ENCODE assay signal across 24 mouse cellular contexts in genomic region chr15:25392525-25393099, GRCm38 (mm10). TPM values are rescaled to one million over a fixed set of nuclear protein-coding genes. Genes with fewer than 3 reads are reported as not detected.
DNase-seq lines count a peak whose midpoint lies in the region; ATAC-seq lines count a peak whose summit lies in the region.
"Had no signal": no experiment of that assay in that cellular context is flagged by ENCODE, and none has a peak within 500 bp of the region (broad histone marks: within the 10 kb centered on the region; RNA-seq: fewer than 3 reads in every experiment).

No protein-coding gene starts in this region.

- peaks cover 39% of the 10 kb centered on the region for H3K36me3 ChIP-seq in forebrain, embryonic 13.5 days (ENCODE audit: poor library complexity, severe bottlenecking)
- peaks cover 30% of the 10 kb centered on the region for H3K36me3 ChIP-seq in forebrain, embryonic 14.5 days (ENCODE audit: control insufficient read depth, insufficient read depth, low read length)
- peaks cover 40% of the 10 kb centered on the region for H3K36me3 ChIP-seq in midbrain, embryonic 12.5 days
- peaks cover 98% of the 10 kb centered on the region for H3K36me3 ChIP-seq in midbrain, embryonic 10.5 days
- H3K36me3 ChIP-seq in splenic B cell, adult 2 months (ENCODE audit: control insufficient read depth, insufficient read depth, low read length, poor library complexity, severe bottlenecking) = no peaks in the 10 kb centered on the region
- H3K36me3 ChIP-seq: embryonic facial prominence, embryonic 15.5 days; G1E; liver, embryonic 12.5 days had no signal

- H3K9ac ChIP-seq in forebrain, embryonic 13.5 days = no peak overlapping the region
- H3K9ac ChIP-seq in forebrain, embryonic 14.5 days (ENCODE audit: low read length) = no peak overlapping the region
- no peak overlapping the region for H3K9ac ChIP-seq in midbrain, embryonic 12.5 days (replicated peaks)
- H3K9ac ChIP-seq: embryonic facial prominence, embryonic 15.5 days; hindbrain, embryonic 12.5 days; kidney, embryonic 15.5 days; limb, embryonic 12.5 days; liver, embryonic 12.5 days had no signal

- H3K27ac ChIP-seq in forebrain, embryonic 13.5 days = peak overlapping the region; percentile 3; the same call in 1 of the 2 replicates
- no peak overlapping the region for H3K27ac ChIP-seq in forebrain, embryonic 14.5 days (ENCODE audit: low read depth, low read length)
- H3K27ac ChIP-seq in midbrain, embryonic 12.5 days (replicated peaks) = 0 out of 2 replicates have a peak overlapping the region, but pooled peaks have one; percentile 25
- H3K27ac ChIP-seq in midbrain, embryonic 10.5 days (replicated peaks) = no peak overlapping the region
- H3K27ac ChIP-seq: embryonic facial prominence, embryonic 15.5 days; hindbrain, embryonic 12.5 days; kidney, embryonic 15.5 days; limb, embryonic 12.5 days; liver, embryonic 12.5 days had no signal

- peaks cover 57% of the 10 kb centered on the region for H3K4me1 ChIP-seq in forebrain, embryonic 13.5 days
- H3K4me1 ChIP-seq in forebrain, embryonic 14.5 days (ENCODE audit: control insufficient read depth, insufficient read depth, low read length) = peaks cover 10% of the 10 kb centered on the region
- peaks cover 11% of the 10 kb centered on the region; the same call in 1 of the 2 replicates for H3K4me1 ChIP-seq in midbrain, embryonic 12.5 days
- no peaks in the 10 kb centered on the region for H3K4me1 ChIP-seq in midbrain, embryonic 10.5 days
- H3K4me1 ChIP-seq: embryonic facial prominence, embryonic 15.5 days had no signal

- no peak for DNase-seq in forebrain, embryonic 14.5 days (ENCODE audit: low spot score)
- DNase-seq in midbrain, embryonic 10.5 days (ENCODE audit: low spot score) = no peak
- DNase-seq in splenic B cell, adult 2 months (ENCODE audit: low read depth, low spot score) = peak; percentile 38
- no peak for DNase-seq in adrenal gland, postnatal 25 days
- DNase-seq in adipocyte (ENCODE audit: low spot score) = no peak
- DNase-seq: adrenal gland, postnatal 10 days; cerebellum, adult 8-10 months; gastrocnemius, postnatal 10 days; heart, postnatal 10 days; kidney, adult 11 months; kidney, postnatal 4 days; lung, adult 2 months; lung, postnatal 14 days had no signal

- no peak overlapping the region for H3K4me2 ChIP-seq in forebrain, embryonic 13.5 days
- H3K4me2 ChIP-seq in forebrain, embryonic 14.5 days (ENCODE audit: low read length) = no peak overlapping the region
- H3K4me2 ChIP-seq in midbrain, embryonic 12.5 days (replicated peaks) = no peak overlapping the region
- H3K4me2 ChIP-seq: embryonic facial prominence, embryonic 15.5 days; heart, embryonic 11.5 days; hindbrain, embryonic 12.5 days; kidney, embryonic 15.5 days; limb, embryonic 12.5 days; liver, embryonic 12.5 days had no signal

- 81% methylated on average over 4 of the region's 4 CpGs for WGBS in forebrain, embryonic 13.5 days
- 77% methylated on average over 4 of the region's 4 CpGs for WGBS in forebrain, embryonic 14.5 days
- WGBS in midbrain, embryonic 12.5 days = 77% methylated on average over 4 of the region's 4 CpGs
- 91% methylated on average over 4 of the region's 4 CpGs for WGBS in midbrain, embryonic 10.5 days

- no peak overlapping the region for H3K4me3 ChIP-seq in forebrain, embryonic 13.5 days
- no peak overlapping the region for H3K4me3 ChIP-seq in forebrain, embryonic 14.5 days (ENCODE audit: low read depth, low read length)
- H3K4me3 ChIP-seq in midbrain, embryonic 12.5 days = no peak overlapping the region
- H3K4me3 ChIP-seq in midbrain, embryonic 10.5 days = no peak overlapping the region
- H3K4me3 ChIP-seq: embryonic facial prominence, embryonic 15.5 days; hindbrain, embryonic 12.5 days; kidney, embryonic 15.5 days; limb, embryonic 12.5 days; liver, embryonic 12.5 days had no signal

- H3K27me3 ChIP-seq in forebrain, embryonic 13.5 days = no peaks in the 10 kb centered on the region
- H3K27me3 ChIP-seq in forebrain, embryonic 14.5 days (replicated peaks; ENCODE audit: control insufficient read depth, insufficient read depth, low read length) = no peaks in the 10 kb centered on the region
- no peaks in the 10 kb centered on the region for H3K27me3 ChIP-seq in midbrain, embryonic 12.5 days
- no peaks in the 10 kb centered on the region for H3K27me3 ChIP-seq in midbrain, embryonic 10.5 days (ENCODE audit: low read depth, poor library complexity, severe bottlenecking)
- H3K27me3 ChIP-seq in splenic B cell, adult 2 months (ENCODE audit: control insufficient read depth, insufficient read depth, low read length, poor library complexity, severe bottlenecking) = no peaks in the 10 kb centered on the region
- H3K27me3 ChIP-seq: embryonic facial prominence, embryonic 15.5 days; hindbrain, embryonic 12.5 days; kidney, embryonic 15.5 days; limb, embryonic 12.5 days; liver, embryonic 12.5 days; Patski had no signal

- no peaks in the 10 kb centered on the region for H3K9me3 ChIP-seq in forebrain, embryonic 13.5 days (replicated peaks)
- H3K9me3 ChIP-seq in forebrain, embryonic 14.5 days (replicated peaks; ENCODE audit: control insufficient read depth, low read length) = no peaks in the 10 kb centered on the region
- no peaks in the 10 kb centered on the region for H3K9me3 ChIP-seq in midbrain, embryonic 12.5 days
- no peaks in the 10 kb centered on the region for H3K9me3 ChIP-seq in midbrain, embryonic 10.5 days (replicated peaks)
- H3K9me3 ChIP-seq: embryonic facial prominence, embryonic 15.5 days; hindbrain, embryonic 12.5 days; kidney, embryonic 15.5 days; limb, embryonic 12.5 days; liver, embryonic 12.5 days had no signal

- no peak for ATAC-seq in forebrain, embryonic 13.5 days
- no peak; the same call in 1 of the 2 replicates for ATAC-seq in forebrain, embryonic 14.5 days
- no peak for ATAC-seq in midbrain, embryonic 12.5 days (ENCODE audit: low FRiP score, low read depth)
- peak; percentile 75 to 84 for ATAC-seq in hematopoietic stem cell, adult 5-6 weeks (replicated peaks in 1 of 2; ENCODE audit: insufficient read depth in 1 of 2, low FRiP score in 2 of 2, low TSS enrichment in 1 of 2, low read depth in 1 of 2, poor library complexity in 2 of 2, severe bottlenecking in 2 of 2)
- ATAC-seq: liver, embryonic 12.5 days had no signal

RNA-seq across cellular contexts. Expression of gene Basp1, which starts 21.0 kb away (rescaled TPM):
- 154 and 164 TPM in 2 replicates for polyA plus RNA-seq in forebrain, embryonic 13.5 days (2015; fragmentation: Nextera tagmentation; extraction: Ambion mirVana)
- polyA plus RNA-seq in forebrain, embryonic 14.5 days (2014; fragmentation: Nextera tagmentation; extraction: Ambion mirVana) = 154 and 164 TPM in 2 replicates
- polyA plus RNA-seq in midbrain, embryonic 12.5 days (2016; fragmentation: Nextera tagmentation; extraction: Ambion mirVana) = 256 and 292 TPM in 2 replicates
- polyA plus RNA-seq in midbrain, embryonic 10.5 days (2016; fragmentation: Nextera tagmentation; extraction: Ambion mirVana) = 37.6 and 53.3 TPM in 2 replicates
- 33.2 and 48.4 TPM in 2 replicates for total RNA-seq in hematopoietic stem cell, adult 5-6 weeks (2017)
- 5.2 and 5.8 TPM in 2 replicates for total RNA-seq in adrenal gland, postnatal 25 days (2021)
- total RNA-seq: G1E had no signal
- polyA plus RNA-seq: G1E had no signal

Comparison
In these comparisons a context has a peak if more than half of its experiments do, and no peak if none do; other contexts are left out.
1. H3K27ac ChIP-seq: peak in forebrain, embryonic 13.5 days (single experiment) and midbrain, embryonic 12.5 days (single experiment); none in forebrain, embryonic 14.5 days (single experiment) and midbrain, embryonic 10.5 days (single experiment).
2. ATAC-seq: peak in hematopoietic stem cell, adult 5-6 weeks (2 of 2); none in forebrain, embryonic 13.5 days (single experiment), forebrain, embryonic 14.5 days (single experiment) and midbrain, embryonic 12.5 days (single experiment).